Mouse (Mus musculus): ENCODE measurements at regions not wholly inside any gene's neighbourhood (a gene's known extent, or its start where the extent isn't known, plus 50 kb on each side); places are given as distances from the start of the nearest gene placed in this dataset.

DNA sequence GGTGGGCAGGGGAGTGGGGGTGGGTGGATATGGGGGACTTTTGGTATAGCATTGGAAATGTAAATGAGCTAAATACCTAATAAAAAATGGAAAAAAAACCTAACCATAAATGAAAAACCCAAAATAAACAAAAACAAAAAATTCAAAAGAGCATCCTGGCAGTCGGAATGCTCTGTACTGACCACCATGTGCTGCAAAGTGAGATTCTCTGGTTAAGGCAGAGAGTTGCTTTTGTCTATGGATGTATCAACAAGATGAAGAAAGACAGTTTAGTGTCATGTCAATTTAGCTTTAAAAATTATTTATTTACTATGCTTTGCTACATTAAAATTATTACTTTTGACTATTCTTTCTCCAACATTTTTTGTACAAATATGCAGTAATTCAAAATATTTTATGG, 88.5 kb downstream of the E330014E10Rik start:
- WGBS = 96% methylated on average over 1 of the region's 1 CpGs
- H3K27me3 ChIP-seq (replicated peaks; ENCODE audit: control insufficient read depth, insufficient read depth, low read length) = no peaks in the 10 kb centered on the region
- DNase-seq (ENCODE audit: low spot score) = no peak

GRCm38 (mm10) chr5:95864725-95865492, 89.1 kb downstream of the E330014E10Rik start:
- Histone ChIP-seq H3K4me1 (replicated peaks; ENCODE audit: control insufficient read depth, insufficient read depth, low read length) (no peaks in the 10 kb centered on the region), H3K36me3 (ENCODE audit: control insufficient read depth, insufficient read depth, low read length) (no peaks in the 10 kb centered on the region), H3K9me3 (ENCODE audit: control insufficient read depth, low read length) (no peaks in the 10 kb centered on the region), H3K4me3 (ENCODE audit: low read depth, low read length) (no peak overlapping the region), H3K4me2 (ENCODE audit: low read length) (no peak overlapping the region), H3K27me3 (replicated peaks; ENCODE audit: control insufficient read depth, insufficient read depth, low read length) (no peaks in the 10 kb centered on the region), H3K27ac (ENCODE audit: low read depth) (no peak overlapping the region), H3K9ac (ENCODE audit: low read length) (no peak overlapping the region)
- DNase-seq (ENCODE audit: low spot score) (no peak), ATAC-seq (replicated peaks; ENCODE audit: low FRiP score, low TSS enrichment, low read depth) (no peak)
- whole genome bisulfite sequencing = 67% methylated on average over 3 of the region's 3 CpGs

More for the DNA sequence above, 88.5 kb downstream of the E330014E10Rik start:
- Histone ChIP-seq H3K4me2 (ENCODE audit: low read length) (no peak overlapping the region), H3K9me3 (ENCODE audit: control insufficient read depth, low read length) (no peaks in the 10 kb centered on the region), H3K4me1 (replicated peaks; ENCODE audit: control insufficient read depth, insufficient read depth, low read length) (no peaks in the 10 kb centered on the region), H3K27ac (ENCODE audit: low read depth) (no peak overlapping the region), H3K4me3 (ENCODE audit: low read depth, low read length) (no peak overlapping the region), H3K9ac (ENCODE audit: low read length) (no peak overlapping the region), H3K36me3 (ENCODE audit: control insufficient read depth, insufficient read depth, low read length) (no peaks in the 10 kb centered on the region)
- ATAC-seq (replicated peaks; ENCODE audit: low FRiP score, low TSS enrichment, low read depth) = no peak

DNA sequence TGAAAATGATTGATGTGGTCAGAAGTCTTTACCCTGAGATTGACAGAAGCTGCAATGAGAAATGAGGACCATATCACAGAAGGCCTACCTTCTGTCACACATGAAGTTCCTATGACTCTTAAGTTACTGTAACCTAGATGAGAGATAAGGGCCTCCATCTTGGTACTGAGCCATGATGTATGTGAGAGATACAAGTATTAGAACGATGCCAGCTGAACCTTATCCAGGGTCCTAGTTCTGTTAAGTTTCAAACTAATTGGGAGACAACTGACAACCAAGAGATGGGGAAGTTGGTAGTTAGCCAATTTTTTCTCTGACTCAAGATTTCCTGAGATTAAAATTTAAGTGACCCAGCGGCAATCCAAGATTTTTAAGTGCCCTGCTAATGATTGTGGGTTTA, 89.7 kb downstream of the E330014E10Rik start:
- H3K4me3 ChIP-seq (ENCODE audit: low read depth, low read length) = no peak overlapping the region
- H3K4me1 ChIP-seq (replicated peaks; ENCODE audit: control insufficient read depth, insufficient read depth, low read length) = no peaks in the 10 kb centered on the region
- no peaks in the 10 kb centered on the region for H3K36me3 ChIP-seq (ENCODE audit: control insufficient read depth, insufficient read depth, low read length)
- ATAC-seq (replicated peaks; ENCODE audit: low FRiP score, low TSS enrichment, low read depth) (no peak), DNase-seq (ENCODE audit: low spot score) (no peak)
- H3K9me3 ChIP-seq (ENCODE audit: control insufficient read depth, low read length) = no peaks in the 10 kb centered on the region
- WGBS = 75% methylated on average over 2 of the region's 2 CpGs
- no peak overlapping the region for H3K4me2 ChIP-seq (ENCODE audit: low read length)
- no peaks in the 10 kb centered on the region for H3K27me3 ChIP-seq (replicated peaks; ENCODE audit: control insufficient read depth, insufficient read depth, low read length)
- no peak overlapping the region for H3K27ac ChIP-seq (ENCODE audit: low read depth)
- H3K9ac ChIP-seq (ENCODE audit: low read length) = no peak overlapping the region

DNA sequence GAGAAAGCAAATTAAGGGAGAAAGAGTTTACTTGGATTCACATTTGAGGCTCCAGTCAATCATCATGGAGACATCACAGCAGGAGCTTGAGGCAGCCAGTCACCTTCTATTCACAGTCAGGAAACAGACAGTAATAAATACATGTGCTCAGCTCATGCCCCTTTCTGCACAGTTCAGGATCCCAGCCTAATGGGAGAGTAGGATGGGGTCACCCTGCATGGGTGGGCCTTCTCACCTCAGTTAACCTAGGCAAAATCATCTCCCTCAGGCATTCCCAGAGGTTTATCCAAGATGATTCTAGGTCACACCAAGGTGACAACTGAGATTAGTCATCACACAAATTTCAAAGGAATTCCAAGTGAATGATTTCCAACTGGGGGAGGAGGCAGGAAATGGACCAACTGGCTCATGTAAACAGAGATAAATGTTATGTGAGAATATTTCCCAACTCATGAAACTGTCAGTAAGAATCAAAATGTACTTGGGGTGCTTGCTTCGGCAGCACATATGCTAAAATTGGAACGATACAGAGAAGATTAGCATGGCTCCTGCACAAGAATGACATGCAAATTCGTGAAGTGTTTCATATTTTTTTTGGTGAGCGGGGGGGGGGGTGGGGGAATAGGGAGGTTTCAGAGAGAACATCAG, 89.8 kb upstream of the Cxcl13 start:
- no peaks in the 10 kb centered on the region for H3K4me1 ChIP-seq (replicated peaks; ENCODE audit: control insufficient read depth, insufficient read depth, low read length)
- H3K4me3 ChIP-seq (ENCODE audit: low read depth, low read length) = no peak overlapping the region
- no peaks in the 10 kb centered on the region for H3K9me3 ChIP-seq (ENCODE audit: control insufficient read depth, low read length)
- H3K36me3 ChIP-seq (ENCODE audit: control insufficient read depth, insufficient read depth, low read length) = no peaks in the 10 kb centered on the region
- no peak overlapping the region for H3K4me2 ChIP-seq (ENCODE audit: low read length)
- no peaks in the 10 kb centered on the region for H3K27me3 ChIP-seq (replicated peaks; ENCODE audit: control insufficient read depth, insufficient read depth, low read length)
- H3K9ac ChIP-seq (ENCODE audit: low read length) = no peak overlapping the region
- no peak for DNase-seq (ENCODE audit: low spot score)
- whole genome bisulfite sequencing = 52% methylated on average over 4 of the region's 4 CpGs
- H3K27ac ChIP-seq (ENCODE audit: low read depth) = no peak overlapping the region
- no peak for ATAC-seq (replicated peaks; ENCODE audit: low FRiP score, low TSS enrichment, low read depth)

GRCm38 (mm10) chr5:95870336-95870845, 86.4 kb upstream of the Cxcl13 start:
- no peak for ATAC-seq (replicated peaks; ENCODE audit: low FRiP score, low TSS enrichment, low read depth)
- Histone ChIP-seq H3K4me2 (ENCODE audit: low read length) (no peak overlapping the region), H3K27me3 (replicated peaks; ENCODE audit: control insufficient read depth, insufficient read depth, low read length) (no peaks in the 10 kb centered on the region), H3K9me3 (ENCODE audit: control insufficient read depth, low read length) (no peaks in the 10 kb centered on the region), H3K9ac (ENCODE audit: low read length) (no peak overlapping the region), H3K4me3 (ENCODE audit: low read depth, low read length) (no peak overlapping the region), H3K4me1 (replicated peaks; ENCODE audit: control insufficient read depth, insufficient read depth, low read length) (no peaks in the 10 kb centered on the region), H3K36me3 (ENCODE audit: control insufficient read depth, insufficient read depth, low read length) (no peaks in the 10 kb centered on the region), H3K27ac (ENCODE audit: low read depth) (no peak overlapping the region)
- 60% methylated on average over 3 of the region's 3 CpGs for WGBS
- no peak for DNase-seq (ENCODE audit: low spot score)

DNA sequence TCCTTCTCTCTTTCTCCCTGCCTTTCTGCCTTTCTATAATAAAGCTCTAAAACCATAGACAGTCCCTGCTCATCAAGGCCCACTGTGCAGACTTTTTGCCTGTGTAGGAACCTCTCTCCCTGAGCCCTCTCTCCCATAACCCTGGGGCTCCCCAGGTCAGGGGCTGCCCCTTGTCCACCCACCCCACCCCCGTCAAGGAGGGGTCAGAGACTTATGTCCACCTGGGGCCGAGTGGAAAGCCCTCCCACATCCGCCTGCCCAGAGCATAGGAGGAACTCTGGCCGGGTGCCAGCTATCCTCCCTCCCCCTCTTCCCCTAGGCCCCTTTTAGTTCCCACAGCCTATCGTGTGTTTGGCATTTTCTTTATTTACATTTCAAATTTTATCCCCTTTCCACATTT, 81.8 kb upstream of the Cxcl13 start:
- no peak overlapping the region for H3K4me3 ChIP-seq (ENCODE audit: low read depth, low read length)
- no peaks in the 10 kb centered on the region for H3K27me3 ChIP-seq (replicated peaks; ENCODE audit: control insufficient read depth, insufficient read depth, low read length)
- H3K36me3 ChIP-seq (ENCODE audit: control insufficient read depth, insufficient read depth, low read length) = no peaks in the 10 kb centered on the region
- H3K9ac ChIP-seq (ENCODE audit: low read length) = no peak overlapping the region
- no peaks in the 10 kb centered on the region for H3K9me3 ChIP-seq (ENCODE audit: control insufficient read depth, low read length)
- WGBS = 36% methylated on average over 5 of the region's 5 CpGs
- DNase-seq (ENCODE audit: low spot score) (no peak), ATAC-seq (replicated peaks; ENCODE audit: low FRiP score, low TSS enrichment, low read depth) (no peak)
- H3K4me2 ChIP-seq (ENCODE audit: low read length) = no peak overlapping the region
- H3K4me1 ChIP-seq (replicated peaks; ENCODE audit: control insufficient read depth, insufficient read depth, low read length) = no peaks in the 10 kb centered on the region
- H3K27ac ChIP-seq (ENCODE audit: low read depth) = no peak overlapping the region

DNA sequence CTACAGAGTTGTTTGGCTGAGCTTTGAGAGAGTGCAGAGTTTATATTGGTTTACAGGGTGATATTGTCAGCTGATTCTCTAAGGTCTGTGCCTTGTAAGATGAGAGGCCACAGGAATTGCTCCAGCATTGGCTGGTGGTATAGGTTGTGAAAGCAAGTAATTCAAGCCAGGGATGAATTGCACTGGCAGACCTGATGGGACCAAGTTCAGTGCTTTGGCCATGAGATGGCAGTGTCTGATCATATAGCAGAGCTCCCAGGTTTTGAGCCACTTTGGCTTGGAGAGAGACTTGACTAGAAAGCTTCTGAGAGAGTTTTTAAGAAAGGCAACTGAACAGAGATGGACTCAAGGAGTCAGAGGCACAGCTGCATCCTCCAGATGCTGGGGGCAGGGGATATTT, 75.8 kb upstream of the Cxcl13 start:
- ATAC-seq (replicated peaks; ENCODE audit: low FRiP score, low TSS enrichment, low read depth) (no peak), DNase-seq (ENCODE audit: low spot score) (peak; percentile 58)
- no peak overlapping the region for H3K4me3 ChIP-seq (ENCODE audit: low read depth, low read length)
- no peaks in the 10 kb centered on the region for H3K36me3 ChIP-seq (ENCODE audit: control insufficient read depth, insufficient read depth, low read length)
- H3K9me3 ChIP-seq (ENCODE audit: control insufficient read depth, low read length) = no peaks in the 10 kb centered on the region
- H3K9ac ChIP-seq (ENCODE audit: low read length) = no peak overlapping the region
- no peak overlapping the region for H3K27ac ChIP-seq (ENCODE audit: low read depth)
- no peaks in the 10 kb centered on the region for H3K4me1 ChIP-seq (replicated peaks; ENCODE audit: control insufficient read depth, insufficient read depth, low read length)
- H3K4me2 ChIP-seq (ENCODE audit: low read length) = no peak overlapping the region
- H3K27me3 ChIP-seq (replicated peaks; ENCODE audit: control insufficient read depth, insufficient read depth, low read length) = no peaks in the 10 kb centered on the region
